Mouse (Mus musculus) CH12.LX (cell line): ENCODE data around the gene Luc7l3. TPM values are rescaled to one million over a fixed set of nuclear protein-coding genes. Genes with fewer than 3 reads are reported as not detected.

ENCODE experiments used
- DNase-seq: peaks from one replicate; pipeline ENCODE4 v3.0.0-alpha.2; 2013; ENCODE audit errors: extremely low read depth
- H3K27ac ChIP-seq: 2 replicates; pipeline ENCODE4 v1.5.1; 2012; ENCODE audit warnings: low read depth, mild to moderate bottlenecking, control low read depth, moderate library complexity; ENCODE audit not compliant: insufficient read depth
- H3K27me3 ChIP-seq: replicated peaks from 2 replicates; pipeline ENCODE3; 2012; ENCODE audit warnings: inconsistent platforms
- H3K36me3 ChIP-seq, 2 experiments: replicated peaks in 1 of 2; 2 replicates each; pipeline versions ENCODE3 to v1.6.1; 2012; ENCODE audit warnings: inconsistent platforms in 1 of 2, low read length in 1 of 2, mild to moderate bottlenecking in 1 of 2, mixed read lengths in 1 of 2, moderate library complexity in 1 of 2; ENCODE audit not compliant: control insufficient read depth in 1 of 2, insufficient read depth in 1 of 2
- H3K4me1 ChIP-seq, 2 experiments: 2 replicates each; pipeline ENCODE4 v1.6.1; 2012; ENCODE audit warnings: inconsistent platforms in 1 of 2, moderate library complexity in 1 of 2; ENCODE audit not compliant: insufficient read depth in 2 of 2, control insufficient read depth in 1 of 2
- H3K4me2 ChIP-seq: 2 replicates; pipeline ENCODE4 v1.6.1; 2012; ENCODE audit warnings: low read depth, mild to moderate bottlenecking, control low read depth; ENCODE audit not compliant: poor library complexity, insufficient read depth, severe bottlenecking
- H3K4me3 ChIP-seq, 3 experiments: fragments of 150-350 bp in 1 of 3; sonication (generic) in 1 of 3; replicated peaks in 1 of 3; 2 replicates each; pipeline versions ENCODE3 to v1.5.1; 2011 to 2012; ENCODE audit warnings: low read depth in 2 of 3, low read length in 2 of 3, mild to moderate bottlenecking in 2 of 3, moderate library complexity in 2 of 3, control low read depth in 1 of 3, improper control_type of control experiment in 1 of 3, inconsistent platforms in 1 of 3, mixed read lengths in 1 of 3; ENCODE audit not compliant: poor library complexity in 1 of 3
- H3K79me2 ChIP-seq: replicated peaks from 2 replicates; pipeline ENCODE4 v1.6.1; 2012; ENCODE audit warnings: mild to moderate bottlenecking, moderate library complexity; ENCODE audit not compliant: control insufficient read depth, poor library complexity, insufficient read depth, severe bottlenecking; ENCODE audit errors: extremely low read depth
- H3K9ac ChIP-seq: 2 replicates; pipeline ENCODE4 v1.6.1; 2012; ENCODE audit warnings: low read depth, mild to moderate bottlenecking, control low read depth, moderate library complexity; ENCODE audit not compliant: insufficient read depth
- H3K9me3 ChIP-seq: replicated peaks from 2 replicates; pipeline ENCODE3; 2012; ENCODE audit warnings: low read length, inconsistent platforms, mixed read lengths
- CHD1 ChIP-seq: IDR thresholded peaks from 2 replicates; pipeline ENCODE4 v1.6.1; 2012; ENCODE audit warnings: low read depth, low read length, improper control_type of control experiment, inconsistent platforms
- CHD2 ChIP-seq: IDR thresholded peaks from 2 replicates; pipeline ENCODE4 v1.6.1; 2011; ENCODE audit warnings: low read length, improper control_type of control experiment
- CTCF ChIP-seq, 2 experiments: IDR thresholded peaks in 1 of 2; conservative IDR thresholded peaks in 1 of 2; 2 replicates each; pipeline ENCODE4 v1.5.1; 2011 to 2012; ENCODE audit warnings: low read depth in 2 of 2, low read length in 2 of 2, improper control_type of control experiment in 1 of 2, inconsistent platforms in 1 of 2, mild to moderate bottlenecking in 1 of 2, moderate library complexity in 1 of 2
- ELF1 ChIP-seq: IDR thresholded peaks from 2 replicates; pipeline ENCODE4 v1.6.1; 2014; ENCODE audit warnings: low read depth, mild to moderate bottlenecking, inconsistent platforms, low read length, improper control_type of control experiment
- EP300 ChIP-seq: IDR thresholded peaks from 2 replicates; pipeline ENCODE4 v1.6.1; 2011; ENCODE audit warnings: low read length, improper control_type of control experiment
- ETS1 ChIP-seq: conservative IDR thresholded peaks from 2 replicates; pipeline ENCODE4 v1.6.1; 2012; ENCODE audit warnings: low read depth, mild to moderate bottlenecking, inconsistent platforms, low read length, improper control_type of control experiment, moderate library complexity
- IRF4 ChIP-seq: IDR thresholded peaks from 2 replicates; pipeline ENCODE4 v1.6.1; 2014; ENCODE audit warnings: low read depth, mild to moderate bottlenecking, inconsistent platforms, low read length, improper control_type of control experiment
- JUN ChIP-seq: IDR thresholded peaks from 2 replicates; pipeline ENCODE4 v1.6.1; 2011; ENCODE audit warnings: low read depth, mild to moderate bottlenecking, low read length, improper control_type of control experiment, moderate library complexity; ENCODE audit not compliant: insufficient read depth
- KAT2A ChIP-seq: IDR thresholded peaks from 2 replicates; pipeline ENCODE4 v1.6.1; 2012; ENCODE audit warnings: low read length, improper control_type of control experiment, inconsistent platforms; ENCODE audit not compliant: insufficient replicate concordance
- MEF2A ChIP-seq: IDR thresholded peaks from 2 replicates; pipeline ENCODE4 v1.6.1; 2014; ENCODE audit warnings: low read depth, mild to moderate bottlenecking, inconsistent platforms, low read length, improper control_type of control experiment, borderline replicate concordance
- MXI1 ChIP-seq: IDR thresholded peaks from 2 replicates; pipeline ENCODE4 v1.6.1; 2011; ENCODE audit warnings: mild to moderate bottlenecking, low read depth, low read length, improper control_type of control experiment
- NELFE ChIP-seq: IDR thresholded peaks from 2 replicates; pipeline ENCODE4 v1.6.1; 2011; ENCODE audit warnings: low read depth, low read length, improper control_type of control experiment
- RCOR1 ChIP-seq: conservative IDR thresholded peaks from 2 replicates; pipeline ENCODE4 v1.6.1; 2012; ENCODE audit warnings: low read depth, mild to moderate bottlenecking, inconsistent platforms, low read length, improper control_type of control experiment
- SMC3 ChIP-seq: IDR thresholded peaks from 2 replicates; pipeline ENCODE4 v1.6.1; 2011; ENCODE audit warnings: low read depth, low read length, improper control_type of control experiment
- TBP ChIP-seq: conservative IDR thresholded peaks from 2 replicates; pipeline ENCODE4 v1.6.1; 2011; ENCODE audit warnings: low read depth, low read length, improper control_type of control experiment
- USF2 ChIP-seq: conservative IDR thresholded peaks from 2 replicates; pipeline ENCODE4 v1.6.1; 2011; ENCODE audit warnings: low read depth, low read length, improper control_type of control experiment
- ZNF384 ChIP-seq: IDR thresholded peaks from 2 replicates; pipeline ENCODE4 v1.6.1; 2012; ENCODE audit warnings: low read depth, low read length, improper control_type of control experiment, inconsistent platforms
- dilution Hi-C: fragments of 300-500 bp; cut with MboI; formaldehyde crosslinking; loops from 2 replicates; pipeline ENCODE4 v1.14.3; 2020; ENCODE audit warnings: low sequenced_read_pairs; ENCODE audit not compliant: extremely low pct_unique_long_range_greater_than_20kb, extremely low pct_ligation_motif_present
- in situ Hi-C: fragments of 300-500 bp; cut with MboI; formaldehyde crosslinking; loops from 3 replicates; pipeline ENCODE4 v1.14.3; 2019; ENCODE audit warnings: low sequenced_read_pairs, low pct_ligation_motif_present, low pct_unique_long_range_greater_than_20kb, mixed read lengths
- polyA plus RNA-seq: library from polyadenylated mRNA; unstranded; fragments of >175 nt; gene quantifications from 2 replicates; pipeline ENCODE4 v1.2.1, GENCODE M21; 2012; ENCODE audit warnings: low read depth; ENCODE audit not compliant: insufficient read length
- total RNA-seq, 2 experiments: library from RNA; depleted of rRNA; stranded (reverse); fragments of 300-350 nt in 1 of 2; fragments of >200 nt in 1 of 2; gene quantifications; 2 replicates each; pipeline ENCODE4 v1.2.3; 2012 to 2014

Luc7l3 gene
- total and polyA plus RNA-seq, 3 experiments: 57.7 to 246 (median 69.8) TPM

DNA sequence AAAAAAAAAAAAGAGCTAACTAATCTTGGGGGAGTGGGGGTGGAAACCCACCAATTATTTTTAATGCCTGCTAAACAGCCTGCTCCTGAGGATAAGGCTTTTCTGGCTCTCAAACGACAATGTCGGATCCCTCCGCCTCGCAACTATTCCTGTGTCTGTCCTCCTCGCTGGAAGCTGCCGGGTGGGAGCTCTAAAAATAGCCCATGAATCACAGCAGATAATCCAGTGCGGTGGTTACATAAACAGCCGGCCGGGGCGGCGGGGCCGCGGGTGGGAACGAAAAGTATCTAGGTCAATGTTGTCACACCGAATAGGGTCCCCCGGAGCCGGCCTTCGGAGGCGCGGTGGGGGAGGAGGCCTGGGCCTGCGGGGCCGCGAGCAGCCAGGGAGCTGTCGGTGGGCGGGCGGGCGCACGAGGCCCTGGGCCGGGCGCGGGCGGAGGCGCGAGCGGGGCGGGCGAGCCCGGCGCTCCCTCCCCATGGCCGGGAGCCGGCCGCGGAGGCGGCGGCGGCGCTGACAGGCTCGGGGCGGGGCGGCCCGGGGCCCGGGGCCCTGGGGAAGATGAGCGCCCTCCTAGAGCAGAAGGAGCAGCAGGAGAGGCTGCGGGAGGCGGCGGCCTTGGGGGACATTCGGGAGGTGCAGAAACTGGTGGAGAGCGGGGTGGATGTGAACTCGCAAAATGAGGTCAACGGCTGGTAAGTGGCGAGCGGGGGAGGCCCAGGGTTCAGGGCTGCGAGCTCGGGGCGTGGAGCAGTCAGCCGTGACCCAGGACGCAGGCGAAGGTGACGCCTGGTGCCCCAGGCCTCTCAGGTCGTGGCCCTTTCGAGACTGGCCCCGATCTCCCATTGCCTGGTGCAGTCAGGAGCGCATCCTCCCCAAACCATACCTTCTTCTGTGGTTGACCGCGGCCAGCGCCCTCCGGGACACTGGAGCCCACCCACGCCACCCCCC lies 6.2 kb upstream of the Luc7l3 start, which contains the start of gene Ankrd40 (continued):
- peak; percentile 75; the same call in 1 of the 2 replicates for TF ChIP-seq MXI1

DNA sequence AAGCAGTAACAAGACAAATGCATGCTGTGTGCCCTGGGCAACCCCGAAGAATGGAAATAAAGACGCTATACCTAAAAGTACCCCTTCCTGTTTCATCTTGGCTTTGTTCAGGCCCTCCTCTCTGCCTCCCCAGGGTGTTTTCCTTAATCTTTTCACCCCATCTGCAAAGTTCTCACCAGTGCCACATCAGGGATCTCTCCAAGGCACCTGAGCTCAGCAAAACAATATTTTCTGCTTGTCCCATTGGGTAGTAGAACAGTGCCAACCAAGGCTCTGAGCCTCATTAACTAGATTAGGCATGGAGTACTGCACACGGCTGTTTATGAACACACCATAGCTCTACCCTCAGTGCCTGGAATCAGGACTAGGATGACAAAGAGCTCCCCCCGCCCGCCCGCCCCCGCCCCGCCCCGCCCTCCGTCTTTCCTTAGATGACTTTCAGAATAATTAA lies 5.2 kb upstream of the Luc7l3 start:
- TF ChIP-seq CTCF (conservative IDR thresholded peaks at IDR 0.05 in 1 of 2, IDR thresholded peaks at IDR 0.05 in 1 of 2; ENCODE audit: low read depth in 2 of 2, low read length in 2 of 2) (no peak), SMC3 (no peak), KAT2A (no peak), CHD1 (peak; percentile 6; the same call in 1 of the 2 replicates), CHD2 (no peak), TBP (0 out of 2 replicates have a peak, but pooled peaks have one; percentile 42), EP300 (peak; percentile 2; the same call in 1 of the 2 replicates), ELF1 (peak; percentile 11; the same call in 1 of the 2 replicates), IRF4 (no peak), RCOR1 (no peak), MXI1 (no peak), JUN (peak; percentile 54; the same call in 1 of the 2 replicates), MEF2A (peak; percentile 73; the same call in 1 of the 2 replicates), USF2 (no peak), ETS1 (no peak), NELFE (no peak), ZNF384 (no peak)
- Histone ChIP-seq H3K79me2 (peaks cover 23% of the 10 kb centered on the region), H3K9me3 (no peaks in the 10 kb centered on the region), H3K4me1 (peaks cover 7 to 52% of the 10 kb centered on the region in 2 experiments; a peak in 3 of 4 replicates), H3K27me3 (no peaks in the 10 kb centered on the region), H3K4me3 (peak overlapping the region in 2 of 3 experiments; percentile 8 to 61), H3K4me2 (peak overlapping the region; percentile 73), H3K9ac (peak overlapping the region; percentile 96), H3K27ac (peak overlapping the region; percentile 60), H3K36me3 (peaks cover 4 to 16% of the 10 kb centered on the region in 2 experiments)
- dilution Hi-C loops (no loop called here), in situ Hi-C loops (no loop called here)
- peak; percentile 42 for DNase-seq
